Mouse (Mus musculus) megakaryocyte, embryonic 14.5 days (primary cell): ENCODE measurements around the gene Nop16.

ENCODE experiments used
- FLI1 ChIP-seq: IDR thresholded peaks from 2 replicates; pipeline ENCODE4 v1.6.1; 2012; ENCODE audit warnings: low read length, inconsistent platforms, mixed read lengths
- GATA1 ChIP-seq: IDR thresholded peaks from 3 replicates; pipeline ENCODE4 v1.6.1; 2012; ENCODE audit warnings: mixed read lengths, low read length, inconsistent platforms, borderline replicate concordance

DNA sequence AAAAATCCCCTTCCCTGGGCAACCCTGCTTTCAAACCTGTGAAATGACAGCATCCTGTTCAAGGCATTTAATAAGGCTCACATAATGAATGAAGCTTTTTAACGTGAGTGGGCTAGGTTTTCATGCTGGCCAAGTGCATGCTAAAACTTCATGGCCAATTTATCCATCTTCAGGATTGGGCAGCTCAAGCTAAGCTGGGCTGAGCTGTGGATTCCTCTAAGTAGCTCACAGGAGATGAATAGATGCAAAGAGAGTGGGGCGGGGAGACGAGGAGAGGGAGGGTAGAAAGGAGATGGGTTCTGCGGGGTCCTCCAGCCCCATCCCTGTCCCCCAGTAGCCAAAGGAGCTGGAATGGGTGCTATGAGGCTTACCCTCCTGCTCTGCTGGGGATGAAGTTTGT is 14.3 kb upstream of the Nop16 start:
- TF ChIP-seq GATA1 (no peak), FLI1 (no peak)
